Mouse (Mus musculus): ENCODE measurements around the gene Pmp22. TPM values are rescaled to one million over a fixed set of nuclear protein-coding genes. Genes with fewer than 3 reads are reported as not detected.

Gene Pmp22
- total and polyA plus RNA-seq, 3 experiments = 0.11 TPM; not detected in 2

GRCm38 (mm10) chr11:63167826-63168225, 39.0 kb downstream of the Pmp22 start:
- Histone ChIP-seq H3K27me3 (ENCODE audit: insufficient read depth, low read length) (no peaks in the 10 kb centered on the region), H3K4me3 (ENCODE audit: low read depth, low read length) (no peak overlapping the region), H3K4me1 (ENCODE audit: insufficient read depth, low read depth, low read length) (no peaks in the 10 kb centered on the region), H3K9me3 (replicated peaks) (peaks cover 12% of the 10 kb centered on the region), H3K36me3 (replicated peaks) (no peaks in the 10 kb centered on the region)
- DNase-seq (ENCODE audit: low spot score) = no peak
- no peak for ATAC-seq (ENCODE audit: extremely low read depth, insufficient number of reproducible peaks, low FRiP score, poor library complexity, severe bottlenecking)
- TF ChIP-seq GATA2 (IDR thresholded peaks at IDR 0.05; ENCODE audit: borderline replicate concordance, low read depth, low read length) (no peak), GATA1 (IDR thresholded peaks at IDR 0.05; ENCODE audit: borderline replicate concordance, low read length) (no peak), TAL1 (conservative IDR thresholded peaks at IDR 0.05; ENCODE audit: low read depth, low read length) (no peak), POLR2AphosphoS5 (IDR thresholded peaks at IDR 0.05; ENCODE audit: insufficient replicate concordance, low read depth, low read length) (no peak), CTCF (IDR thresholded peaks at IDR 0.05; ENCODE audit: low read depth, low read length) (no peak)

GRCm38 (mm10) chr11:63168551-63169258, 39.9 kb downstream of the Pmp22 start:
- no peak overlapping the region for H3K4me3 ChIP-seq (ENCODE audit: low read depth, low read length)
- DNase-seq (ENCODE audit: low spot score) = no peak
- TF ChIP-seq TAL1 (conservative IDR thresholded peaks at IDR 0.05; ENCODE audit: low read depth, low read length) (no peak), GATA2 (IDR thresholded peaks at IDR 0.05; ENCODE audit: borderline replicate concordance, low read depth, low read length) (no peak), CTCF (IDR thresholded peaks at IDR 0.05; ENCODE audit: low read depth, low read length) (no peak), GATA1 (IDR thresholded peaks at IDR 0.05; ENCODE audit: borderline replicate concordance, low read length) (no peak), POLR2AphosphoS5 (IDR thresholded peaks at IDR 0.05; ENCODE audit: insufficient replicate concordance, low read depth, low read length) (no peak)

GRCm38 (mm10) chr11:63171977-63172376, 43.2 kb downstream of the Pmp22 start:
- Histone ChIP-seq H3K4me3 (ENCODE audit: low read depth, low read length) (no peak overlapping the region), H3K36me3 (replicated peaks) (no peaks in the 10 kb centered on the region), H3K27me3 (ENCODE audit: insufficient read depth, low read length) (no peaks in the 10 kb centered on the region), H3K9me3 (replicated peaks) (peaks cover 17% of the 10 kb centered on the region), H3K4me1 (ENCODE audit: insufficient read depth, low read depth, low read length) (no peaks in the 10 kb centered on the region)
- TF ChIP-seq GATA2 (IDR thresholded peaks at IDR 0.05; ENCODE audit: borderline replicate concordance, low read depth, low read length) = no peak
- TF ChIP-seq CTCF (IDR thresholded peaks at IDR 0.05; ENCODE audit: low read depth, low read length) = no peak
- TF ChIP-seq GATA1 (IDR thresholded peaks at IDR 0.05; ENCODE audit: borderline replicate concordance, low read length) = no peak
- no peak for TF ChIP-seq POLR2AphosphoS5 (IDR thresholded peaks at IDR 0.05; ENCODE audit: insufficient replicate concordance, low read depth, low read length)
- no peak for TF ChIP-seq TAL1 (conservative IDR thresholded peaks at IDR 0.05; ENCODE audit: low read depth, low read length)
- no peak for ATAC-seq (ENCODE audit: extremely low read depth, insufficient number of reproducible peaks, low FRiP score, poor library complexity, severe bottlenecking)
- DNase-seq (ENCODE audit: low spot score) = no peak

More at GRCm38 (mm10) chr11:63168551-63169258, 39.9 kb downstream of the Pmp22 start:
- peaks cover 12% of the 10 kb centered on the region for H3K9me3 ChIP-seq (replicated peaks)
- H3K36me3 ChIP-seq (replicated peaks) = no peaks in the 10 kb centered on the region
- H3K27me3 ChIP-seq (ENCODE audit: insufficient read depth, low read length) = no peaks in the 10 kb centered on the region
- no peaks in the 10 kb centered on the region for H3K4me1 ChIP-seq (ENCODE audit: insufficient read depth, low read depth, low read length)
- no peak for ATAC-seq (ENCODE audit: extremely low read depth, insufficient number of reproducible peaks, low FRiP score, poor library complexity, severe bottlenecking)

- Histone ChIP-seq H3K4me1 (ENCODE audit: insufficient read depth, low read depth, low read length) (no peaks in the 10 kb centered on the region), H3K9me3 (replicated peaks) (peaks cover 20% of the 10 kb centered on the region), H3K36me3 (replicated peaks) (no peaks in the 10 kb centered on the region), H3K27me3 (ENCODE audit: insufficient read depth, low read length) (no peaks in the 10 kb centered on the region), H3K4me3 (ENCODE audit: low read depth, low read length) (no peak overlapping the region)
- no peak for ATAC-seq (ENCODE audit: extremely low read depth, insufficient number of reproducible peaks, low FRiP score, poor library complexity, severe bottlenecking)
- DNase-seq (ENCODE audit: low spot score) = no peak
- TF ChIP-seq GATA1 (IDR thresholded peaks at IDR 0.05; ENCODE audit: borderline replicate concordance, low read length) (no peak), GATA2 (IDR thresholded peaks at IDR 0.05; ENCODE audit: borderline replicate concordance, low read depth, low read length) (no peak)
Measured at GRCm38 (mm10) chr11:63173604-63174003, 44.8 kb downstream of the Pmp22 start.

- DNase-seq (ENCODE audit: low spot score) = no peak
Measured at GRCm38 (mm10) chr11:63175302-63175701, 46.5 kb downstream of the Pmp22 start.

GRCm38 (mm10) chr11:63176416-63176815, 47.6 kb downstream of the Pmp22 start:
- Histone ChIP-seq H3K4me1 (ENCODE audit: insufficient read depth, low read depth, low read length) (no peaks in the 10 kb centered on the region), H3K4me3 (ENCODE audit: low read depth, low read length) (no peak overlapping the region), H3K36me3 (replicated peaks) (no peaks in the 10 kb centered on the region), H3K9me3 (replicated peaks) (peaks cover 26% of the 10 kb centered on the region), H3K27me3 (ENCODE audit: insufficient read depth, low read length) (no peaks in the 10 kb centered on the region)
- DNase-seq (ENCODE audit: low spot score) (no peak), ATAC-seq (ENCODE audit: extremely low read depth, insufficient number of reproducible peaks, low FRiP score, poor library complexity, severe bottlenecking) (no peak)
- TF ChIP-seq GATA2 (IDR thresholded peaks at IDR 0.05; ENCODE audit: borderline replicate concordance, low read depth, low read length) = no peak
- no peak for TF ChIP-seq TAL1 (conservative IDR thresholded peaks at IDR 0.05; ENCODE audit: low read depth, low read length)
- TF ChIP-seq GATA1 (IDR thresholded peaks at IDR 0.05; ENCODE audit: borderline replicate concordance, low read length) = no peak
- TF ChIP-seq CTCF (IDR thresholded peaks at IDR 0.05; ENCODE audit: low read depth, low read length) = no peak
- TF ChIP-seq POLR2AphosphoS5 (IDR thresholded peaks at IDR 0.05; ENCODE audit: insufficient replicate concordance, low read depth, low read length) = no peak

More at GRCm38 (mm10) chr11:63175302-63175701, 46.5 kb downstream of the Pmp22 start:
- Histone ChIP-seq H3K36me3 (replicated peaks) (no peaks in the 10 kb centered on the region), H3K27me3 (ENCODE audit: insufficient read depth, low read length) (no peaks in the 10 kb centered on the region), H3K4me3 (ENCODE audit: low read depth, low read length) (no peak overlapping the region), H3K9me3 (replicated peaks) (peaks cover 20% of the 10 kb centered on the region), H3K4me1 (ENCODE audit: insufficient read depth, low read depth, low read length) (no peaks in the 10 kb centered on the region)
- no peak for TF ChIP-seq GATA2 (IDR thresholded peaks at IDR 0.05; ENCODE audit: borderline replicate concordance, low read depth, low read length)
- ATAC-seq (ENCODE audit: extremely low read depth, insufficient number of reproducible peaks, low FRiP score, poor library complexity, severe bottlenecking) = no peak

Data from G1E (cell line).